Mouse (Mus musculus): ENCODE data around the gene Psmd4.

DNA sequence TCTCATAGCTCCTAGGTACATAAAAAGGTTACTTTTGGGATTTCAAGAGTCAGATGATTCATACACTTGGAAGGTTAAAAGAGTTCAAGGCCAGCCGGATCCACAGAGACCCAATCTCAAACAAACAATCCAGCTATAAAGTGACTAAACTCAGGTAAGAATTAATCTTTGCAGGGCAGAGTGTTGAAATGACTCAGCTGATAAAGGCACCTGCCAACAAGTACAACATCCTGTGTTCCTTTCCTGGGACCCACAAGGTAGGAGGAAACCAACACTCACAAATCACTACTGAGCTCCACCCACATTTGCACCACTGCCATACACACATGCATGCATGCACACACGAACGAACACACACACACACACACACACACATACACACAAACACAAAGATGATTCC lies 13.8 kb downstream of the Psmd4 start:
- TF ChIP-seq CTCF (IDR thresholded peaks at IDR 0.05; ENCODE audit: extremely low read depth, insufficient read length, insufficient replicate concordance, low read depth, low read length) (no peak), POLR2A (IDR thresholded peaks at IDR 0.05; ENCODE audit: low read depth, low read length) (no peak)

All from small intestine, adult 2 months (tissue).